Mouse (Mus musculus): ENCODE results near the gene Vpreb3. TPM values are rescaled to one million over a fixed set of nuclear protein-coding genes. Genes with fewer than 3 reads are reported as not detected.
"Not testable (repeated sequence)": the region's sequence is repeated elsewhere in the genome, so short reads cannot be mapped to it uniquely, and the experiment has no call there.

Vpreb3 gene
- total RNA-seq, 2 experiments from 2014 or later, result not detected

- intact Hi-C loops (cut with DNase I), result loop anchor here (1.0 to 5.0 kb wide), 4 partner anchors 54 to 364 kb away; partner anchors contain the start of gene Ggt5
- DNase-seq (ENCODE audit: low spot score in 2 of 2), result no peak
Observed at GRCm38 (mm10) chr10:75950791-75951210, 7.9 kb downstream of the Vpreb3 start.

- intact Hi-C loops (cut with DNase I), result loop anchor here (1.0 to 5.0 kb wide), 4 partner anchors 54 to 364 kb away; partner anchors contain the start of gene Ggt5
- peak; percentile 33 to 59 for DNase-seq (ENCODE audit: low spot score in 2 of 2)
Observed at GRCm38 (mm10) chr10:75951424-75952050, 8.7 kb downstream of the Vpreb3 start.

GRCm38 (mm10) chr10:75954381-75954811 is 11.5 kb downstream of the Vpreb3 start, which contains the start of gene Gm5134:
TSS of gene Gm5134 (plus strand) at chr10:75954514.
- no peak for DNase-seq (ENCODE audit: low spot score in 2 of 2)
- intact Hi-C loops (cut with DNase I), result loop anchor here (5.0 kb wide), 2 partner anchors 212 to 367 kb away; partner anchors contain the start of gene Ggt5

GRCm38 (mm10) chr10:75973846-75974245 is 31.0 kb downstream of the Vpreb3 start:
- intact Hi-C loops (cut with DNase I), result loop anchor here (10.0 kb wide), 1 partner anchor 231 kb away; no protein-coding TSS in a partner anchor

GRCm38 (mm10) chr10:75975216-75975615 is 32.4 kb downstream of the Vpreb3 start:
- DNase-seq (ENCODE audit: low spot score in 2 of 2), result peak in 1 of 2 experiments; percentile 51

More at GRCm38 (mm10) chr10:75973846-75974245, 31.0 kb downstream of the Vpreb3 start:
- DNase-seq (ENCODE audit: low spot score in 2 of 2), result no peak

GRCm38 (mm10) chr10:75978119-75978834 is 35.4 kb downstream of the Vpreb3 start:
- DNase-seq (ENCODE audit: low spot score in 2 of 2), result no peak
- intact Hi-C loops (cut with DNase I), result loop anchor here (10.0 kb wide), 1 partner anchor 227 kb away; no protein-coding TSS in a partner anchor

More at GRCm38 (mm10) chr10:75975216-75975615, 32.4 kb downstream of the Vpreb3 start:
- intact Hi-C loops (cut with DNase I), result loop anchor here (10.0 kb wide), 1 partner anchor 230 kb away; no protein-coding TSS in a partner anchor

GRCm38 (mm10) chr10:75978835-75979157 is 35.9 kb downstream of the Vpreb3 start:
- no peak for DNase-seq (ENCODE audit: low spot score in 2 of 2)
- intact Hi-C loops (cut with DNase I), result loop anchor here (10.0 kb wide), 1 partner anchor 226 kb away; no protein-coding TSS in a partner anchor

GRCm38 (mm10) chr10:75979432-75979831 is 36.6 kb downstream of the Vpreb3 start:
- intact Hi-C loops (cut with DNase I), result loop anchor here (10.0 kb wide), 1 partner anchor 225 kb away; no protein-coding TSS in a partner anchor
- peak in 1 of 2 experiments; percentile 25 for DNase-seq (ENCODE audit: low spot score in 2 of 2)

- DNase-seq (ENCODE audit: low spot score in 2 of 2), result no peak
- intact Hi-C loops (cut with DNase I), result no loop called here
Observed at GRCm38 (mm10) chr10:75990430-75991042, 47.7 kb downstream of the Vpreb3 start.

GRCm38 (mm10) chr10:75993616-75994240 is 50.9 kb downstream of the Vpreb3 start:
- intact Hi-C loops (cut with DNase I), result no loop called here
- DNase-seq (ENCODE audit: low spot score in 2 of 2), result no peak

GRCm38 (mm10) chr10:75994531-75995210 is 51.8 kb downstream of the Vpreb3 start:
- peak in 1 of 2 experiments; percentile 10 for DNase-seq (ENCODE audit: low spot score in 2 of 2)
- intact Hi-C loops (cut with DNase I), result not testable (repeated sequence)

GRCm38 (mm10) chr10:75995463-75995862 is 52.6 kb downstream of the Vpreb3 start:
- no peak for DNase-seq (ENCODE audit: low spot score in 2 of 2)
- intact Hi-C loops (cut with DNase I), result no loop called here

GRCm38 (mm10) chr10:75996315-75996714 is 53.5 kb downstream of the Vpreb3 start:
- intact Hi-C loops (cut with DNase I), result no loop called here

More at GRCm38 (mm10) chr10:75996315-75996714, 53.5 kb downstream of the Vpreb3 start:
- DNase-seq (ENCODE audit: low spot score in 2 of 2), result no peak

Other genes with a start within 250 kb of the Vpreb3 start
- gene Cabin1, start 178.7 kb upstream of the Vpreb3 start, total RNA-seq (2021), result 10 to 100 TPM; 79.8 to 82.9 TPM
- gene Ddt, start 169.6 kb upstream of the Vpreb3 start, total RNA-seq (2021), result 10 to 100 TPM; 32.8 to 40.5 TPM
- gene Gm20441, start 162.1 kb upstream of the Vpreb3 start, total RNA-seq (2021), result not detected
- 1 to 10 TPM; 1.5 to 1.7 TPM for gene Gstt3, start 161.6 kb upstream of the Vpreb3 start, total RNA-seq (2021)
- 1 to 10 TPM; 3.0 to 4.7 TPM for gene Gstt1, start 144.5 kb upstream of the Vpreb3 start, total RNA-seq (2021)
- gene Gstt4, start 120.5 kb upstream of the Vpreb3 start, total RNA-seq (2021), result not detected
- 1 to 10 TPM; 4.1 to 4.5 TPM for gene Gstt2, start 105.6 kb upstream of the Vpreb3 start, total RNA-seq (2021)
- gene Mif, start 82.8 kb upstream of the Vpreb3 start, total RNA-seq (2021), result 100 to 1,000 TPM; 690 to 714 TPM
- gene Derl3, start 49.6 kb upstream of the Vpreb3 start, total RNA-seq (2021), result 1 to 10 TPM; 1.9 to 2.6 TPM
- 10 to 100 TPM; 77.4 to 83.2 TPM for gene Smarcb1, start 21.4 kb upstream of the Vpreb3 start, total RNA-seq (2021)
- gene Chchd10, start 9.9 kb upstream of the Vpreb3 start, total RNA-seq (2021), result 100 to 1,000 TPM; 260 to 285 TPM
- 1 to 10 TPM; 1.7 to 2.3 TPM for gene Mmp11, start 6.6 kb upstream of the Vpreb3 start, total RNA-seq (2021)
- gene Gm867, start 2.4 kb upstream of the Vpreb3 start, total RNA-seq (2021), result not detected
- not detected for gene Gm5134, start 11.5 kb downstream of the Vpreb3 start, total RNA-seq (2021)
- 10 to 100 TPM; 12.2 to 12.3 TPM for gene Zfp280b, start 89.6 kb downstream of the Vpreb3 start, total RNA-seq (2021)
- not detected for gene Slc5a4b, start 167.9 kb downstream of the Vpreb3 start, total RNA-seq (2021)
- gene Slc5a4a, start 204.4 kb downstream of the Vpreb3 start, total RNA-seq (2021), result not detected